Mouse (Mus musculus) macrophage (primary cell): ENCODE results near the gene Rps6kb1. TPM values are rescaled to one million over a fixed set of nuclear protein-coding genes. Genes with fewer than 3 reads are reported as not detected.

ENCODE experiments used
- H3K27ac ChIP-seq: fragments of 350-480 bp; formaldehyde crosslinking; 2 replicates; pipeline ENCODE4 v1.9.0; 2021
- H3K36me3 ChIP-seq: fragments of 350-480 bp; formaldehyde crosslinking; 2 replicates; pipeline ENCODE4 v1.9.0; 2021; ENCODE audit errors: inconsistent target
- H3K4me3 ChIP-seq: fragments of 350-480 bp; formaldehyde crosslinking; 2 replicates; pipeline ENCODE4 v1.9.0; 2021; ENCODE audit errors: inconsistent target
- H3K79me2 ChIP-seq: fragments of 350-480 bp; formaldehyde crosslinking; 2 replicates; pipeline ENCODE4 v1.9.0; 2021; ENCODE audit errors: inconsistent target
- WGBS: methylation state at CpG from one replicate; pipeline ENCODE4 v1.1.7; 2026; ENCODE audit warnings: inconsistent platforms; ENCODE audit not compliant: missing documents; 5-methylcytosine and 5-hydroxymethylcytosine counted together
- polyA plus RNA-seq: library from polyadenylated mRNA; stranded (reverse); fragments of 250-400 nt; gene quantifications from 3 replicates; pipeline ENCODE4 v1.2.4, GENCODE M21; 2018; ENCODE audit warnings: inconsistent platforms

Gene Rps6kb1
- polyA plus RNA-seq, 1 experiment from 2014 or later = 22.7 TPM

- Histone ChIP-seq H3K4me3 (no peak overlapping the region), H3K27ac (peak overlapping the region; percentile 99), H3K79me2 (no peaks in the 10 kb centered on the region), H3K36me3 (no peaks in the 10 kb centered on the region)
- 96% methylated on average over 7 of the region's 7 CpGs for WGBS
Observed at GRCm38 (mm10) chr11:86575632-86576378, 31.2 kb upstream of the Rps6kb1 start.

GRCm38 (mm10) chr11:86574408-86574807 is 29.8 kb upstream of the Rps6kb1 start:
- Histone ChIP-seq H3K36me3 (no peaks in the 10 kb centered on the region), H3K4me3 (no peak overlapping the region), H3K79me2 (no peaks in the 10 kb centered on the region), H3K27ac (no peak overlapping the region)
- WGBS = 96% methylated on average over 2 of the region's 2 CpGs

- no peak overlapping the region for H3K4me3 ChIP-seq
- H3K36me3 ChIP-seq = no peaks in the 10 kb centered on the region
- no peak overlapping the region for H3K27ac ChIP-seq
- WGBS = 94% methylated on average over 6 of the region's 6 CpGs
- no peaks in the 10 kb centered on the region for H3K79me2 ChIP-seq
Observed at GRCm38 (mm10) chr11:86573646-86574231, 29.1 kb upstream of the Rps6kb1 start.

GRCm38 (mm10) chr11:86572623-86573022 is 28.0 kb upstream of the Rps6kb1 start:
- Histone ChIP-seq H3K79me2 (no peaks in the 10 kb centered on the region), H3K4me3 (no peak overlapping the region), H3K36me3 (no peaks in the 10 kb centered on the region), H3K27ac (no peak overlapping the region)
- 70% methylated on average over 2 of the region's 2 CpGs for WGBS

- 84% methylated on average over 3 of the region's 4 CpGs for WGBS
- Histone ChIP-seq H3K27ac (peak overlapping the region; percentile 89; the same call in 1 of the 2 replicates), H3K4me3 (no peak overlapping the region), H3K79me2 (no peaks in the 10 kb centered on the region), H3K36me3 (no peaks in the 10 kb centered on the region)
Observed at GRCm38 (mm10) chr11:86571871-86572270, 27.3 kb upstream of the Rps6kb1 start.

- peak overlapping the region; percentile 89 for H3K27ac ChIP-seq
- WGBS = 86% methylated on average over 14 of the region's 15 CpGs
- H3K4me3 ChIP-seq = no peak overlapping the region
- H3K36me3 ChIP-seq = no peaks in the 10 kb centered on the region
- no peaks in the 10 kb centered on the region for H3K79me2 ChIP-seq
Observed at GRCm38 (mm10) chr11:86571047-86571855, 26.6 kb upstream of the Rps6kb1 start.

- Histone ChIP-seq H3K79me2 (no peaks in the 10 kb centered on the region), H3K4me3 (no peak overlapping the region), H3K27ac (peak overlapping the region; percentile 89), H3K36me3 (no peaks in the 10 kb centered on the region)
- WGBS = 52% methylated on average over 9 of the region's 9 CpGs
Observed at GRCm38 (mm10) chr11:86570261-86570746, 25.7 kb upstream of the Rps6kb1 start.

GRCm38 (mm10) chr11:86568425-86568824 is 23.8 kb upstream of the Rps6kb1 start:
- 48% methylated on average over 3 of the region's 3 CpGs for WGBS
- H3K27ac ChIP-seq = peak overlapping the region; percentile 89
- H3K4me3 ChIP-seq = no peak overlapping the region
- H3K36me3 ChIP-seq = no peaks in the 10 kb centered on the region
- H3K79me2 ChIP-seq = no peaks in the 10 kb centered on the region

GRCm38 (mm10) chr11:86558258-86558657 is 13.7 kb upstream of the Rps6kb1 start:
- Histone ChIP-seq H3K27ac (no peak overlapping the region), H3K79me2 (no peaks in the 10 kb centered on the region), H3K36me3 (peaks cover 35% of the 10 kb centered on the region), H3K4me3 (no peak overlapping the region)
- WGBS = 100% methylated on average over 4 of the region's 4 CpGs

- Histone ChIP-seq H3K4me3 (no peak overlapping the region), H3K27ac (peak overlapping the region; percentile 28; the same call in 1 of the 2 replicates), H3K79me2 (no peaks in the 10 kb centered on the region), H3K36me3 (peaks cover 9% of the 10 kb centered on the region)
- WGBS = 87% methylated on average over 6 of the region's 6 CpGs
Observed at GRCm38 (mm10) chr11:86553525-86553924, 8.9 kb upstream of the Rps6kb1 start.

- Histone ChIP-seq H3K79me2 (peaks cover 34% of the 10 kb centered on the region), H3K36me3 (no peaks in the 10 kb centered on the region), H3K27ac (no peak overlapping the region), H3K4me3 (no peak overlapping the region)
- WGBS = 86% methylated on average over 1 of the region's 1 CpGs
Observed at GRCm38 (mm10) chr11:86547412-86547811, 2.8 kb upstream of the Rps6kb1 start.

GRCm38 (mm10) chr11:86545556-86545955 is 951 bp upstream of the Rps6kb1 start:
- WGBS = 74% methylated on average over 8 of the region's 8 CpGs
- Histone ChIP-seq H3K27ac (peak overlapping the region; percentile 79), H3K4me3 (peak overlapping the region; percentile 58), H3K79me2 (peaks cover 53% of the 10 kb centered on the region), H3K36me3 (no peaks in the 10 kb centered on the region)

- peak overlapping the region; percentile 79; the same call in 1 of the 2 replicates for H3K27ac ChIP-seq
- H3K4me3 ChIP-seq = peak overlapping the region; percentile 58
- H3K79me2 ChIP-seq = peaks cover 67% of the 10 kb centered on the region
- under 1% methylated on average over 45 of the region's 50 CpGs for WGBS
- H3K36me3 ChIP-seq = no peaks in the 10 kb centered on the region
Observed at GRCm38 (mm10) chr11:86543960-86544638, 506 bp downstream of the Rps6kb1 start.

- no peaks in the 10 kb centered on the region for H3K36me3 ChIP-seq
- H3K79me2 ChIP-seq = peaks cover 80% of the 10 kb centered on the region
- H3K27ac ChIP-seq = no peak overlapping the region
- WGBS = 93% methylated on average over 1 of the region's 1 CpGs
- H3K4me3 ChIP-seq = no peak overlapping the region
Observed at GRCm38 (mm10) chr11:86542851-86543250, 1.8 kb downstream of the Rps6kb1 start.
